Mouse (Mus musculus): ENCODE data around the gene Ntm.

The Ntm gene

GRCm38 (mm10) chr9:29748070-29748469 is 214.9 kb downstream of the Ntm start:
- no peak for DNase-seq

GRCm38 (mm10) chr9:29738835-29739526 is 224.0 kb downstream of the Ntm start:
- DNase-seq: no peak

- no peak for DNase-seq
Observed at GRCm38 (mm10) chr9:29736031-29736430, 226.9 kb downstream of the Ntm start.

GRCm38 (mm10) chr9:29732895-29733294 is 230.0 kb downstream of the Ntm start:
- DNase-seq: no peak

- DNase-seq: no peak
Observed at GRCm38 (mm10) chr9:29731672-29732071, 231.3 kb downstream of the Ntm start.

GRCm38 (mm10) chr9:29727540-29728432 is 235.2 kb downstream of the Ntm start:
- no peak for DNase-seq

- DNase-seq: no peak
Observed at GRCm38 (mm10) chr9:29721461-29721860, 241.5 kb downstream of the Ntm start.

- DNase-seq: peak; percentile 20
Observed at GRCm38 (mm10) chr9:29716795-29717194, 246.1 kb downstream of the Ntm start.

GRCm38 (mm10) chr9:29698276-29698675 is 264.7 kb downstream of the Ntm start:
- DNase-seq: no peak

- no peak for DNase-seq
Observed at GRCm38 (mm10) chr9:29694151-29694550, 268.8 kb downstream of the Ntm start.

- no peak for DNase-seq
Observed at GRCm38 (mm10) chr9:29691186-29691855, 271.6 kb downstream of the Ntm start.

GRCm38 (mm10) chr9:29682224-29682623 is 280.7 kb downstream of the Ntm start:
- DNase-seq: no peak

GRCm38 (mm10) chr9:29680677-29681076 is 282.3 kb downstream of the Ntm start:
- no peak for DNase-seq

- no peak for DNase-seq
Observed at GRCm38 (mm10) chr9:29673911-29674310, 289.0 kb downstream of the Ntm start.

- no peak for DNase-seq
Observed at GRCm38 (mm10) chr9:29671861-29672260, 291.1 kb downstream of the Ntm start.

- DNase-seq: no peak
Observed at GRCm38 (mm10) chr9:29663286-29663685, 299.7 kb downstream of the Ntm start.

- peak; percentile 42 for DNase-seq
Observed at GRCm38 (mm10) chr9:29661468-29662145, 301.3 kb downstream of the Ntm start.

- no peak for DNase-seq
Observed at GRCm38 (mm10) chr9:29660059-29660613, 302.8 kb downstream of the Ntm start.

GRCm38 (mm10) chr9:29657761-29658465 is 305.0 kb downstream of the Ntm start:
- DNase-seq: no peak

GRCm38 (mm10) chr9:29654885-29655284 is 308.1 kb downstream of the Ntm start:
- DNase-seq: peak; percentile 48

GRCm38 (mm10) chr9:29653678-29654235 is 309.2 kb downstream of the Ntm start:
- DNase-seq: no peak

- no peak for DNase-seq
Observed at GRCm38 (mm10) chr9:29652854-29653253, 310.1 kb downstream of the Ntm start.

All from right cerebral cortex, postnatal 25 days (tissue).